Mouse (Mus musculus) CH12.LX (cell line): ENCODE results near the gene Ablim2.

Source experiments
- CHD1 ChIP-seq: IDR thresholded peaks from 2 replicates; pipeline ENCODE4 v1.6.1; 2012; ENCODE audit warnings: low read depth, low read length, improper control_type of control experiment, inconsistent platforms
- CHD2 ChIP-seq: IDR thresholded peaks from 2 replicates; pipeline ENCODE4 v1.6.1; 2011; ENCODE audit warnings: low read length, improper control_type of control experiment
- CTCF ChIP-seq, 2 experiments: IDR thresholded peaks in 1 of 2; conservative IDR thresholded peaks in 1 of 2; 2 replicates each; pipeline ENCODE4 v1.5.1; 2011 to 2012; ENCODE audit warnings: low read depth in 2 of 2, low read length in 2 of 2, improper control_type of control experiment in 1 of 2, inconsistent platforms in 1 of 2, mild to moderate bottlenecking in 1 of 2, moderate library complexity in 1 of 2
- ELF1 ChIP-seq: IDR thresholded peaks from 2 replicates; pipeline ENCODE4 v1.6.1; 2014; ENCODE audit warnings: low read depth, mild to moderate bottlenecking, inconsistent platforms, low read length, improper control_type of control experiment
- MAX ChIP-seq: IDR thresholded peaks from 2 replicates; pipeline ENCODE4 v1.6.1; 2011; ENCODE audit warnings: low read length, improper control_type of control experiment
- POLR2A ChIP-seq: IDR thresholded peaks from 2 replicates; pipeline ENCODE4 v1.6.1; 2011; ENCODE audit warnings: low read depth, mild to moderate bottlenecking, improper control_type of control experiment, low read length
- POLR2AphosphoS2 ChIP-seq: IDR thresholded peaks from 2 replicates; pipeline ENCODE4 v1.6.1; 2011; ENCODE audit warnings: low read depth, low read length, improper control_type of control experiment
- RCOR1 ChIP-seq: conservative IDR thresholded peaks from 2 replicates; pipeline ENCODE4 v1.6.1; 2012; ENCODE audit warnings: low read depth, mild to moderate bottlenecking, inconsistent platforms, low read length, improper control_type of control experiment
- SIN3A ChIP-seq: IDR thresholded peaks from 2 replicates; pipeline ENCODE4 v1.6.1; 2012; ENCODE audit warnings: low read length, improper control_type of control experiment, inconsistent platforms
- TBP ChIP-seq: conservative IDR thresholded peaks from 2 replicates; pipeline ENCODE4 v1.6.1; 2011; ENCODE audit warnings: low read depth, low read length, improper control_type of control experiment
- UBTF ChIP-seq: IDR thresholded peaks from 2 replicates; pipeline ENCODE4 v1.6.1; 2012; ENCODE audit warnings: low read depth, mild to moderate bottlenecking, inconsistent platforms, low read length, improper control_type of control experiment, moderate library complexity
- USF1 ChIP-seq: IDR thresholded peaks from 2 replicates; pipeline ENCODE4 v1.6.1; 2014; ENCODE audit warnings: low read depth, mild to moderate bottlenecking, inconsistent platforms, low read length, improper control_type of control experiment
- USF2 ChIP-seq: conservative IDR thresholded peaks from 2 replicates; pipeline ENCODE4 v1.6.1; 2011; ENCODE audit warnings: low read depth, low read length, improper control_type of control experiment
- ZNF384 ChIP-seq: IDR thresholded peaks from 2 replicates; pipeline ENCODE4 v1.6.1; 2012; ENCODE audit warnings: low read depth, low read length, improper control_type of control experiment, inconsistent platforms

DNA sequence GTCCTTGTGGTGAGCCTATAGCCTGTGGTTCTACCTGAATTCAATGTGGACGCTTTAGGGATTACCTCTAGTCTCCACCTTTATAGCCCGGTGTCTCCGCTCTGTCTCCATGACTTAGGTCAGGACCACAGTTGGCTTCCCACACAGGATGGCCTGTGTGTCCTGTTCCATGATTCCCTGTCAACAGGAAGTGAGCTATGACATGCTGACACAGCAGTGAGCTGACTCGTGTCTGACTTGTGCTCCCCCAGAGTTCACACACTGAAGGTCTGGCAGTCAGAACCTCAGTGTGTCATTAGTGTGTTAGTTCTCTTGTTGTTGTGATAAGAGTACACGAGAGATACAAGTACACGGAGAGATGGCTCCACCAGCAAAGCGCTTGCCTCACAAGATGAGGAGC is 6.7 kb upstream of the Ablim2 start:
- TF ChIP-seq MAX (no peak), POLR2AphosphoS2 (no peak), CTCF (conservative IDR thresholded peaks at IDR 0.05 in 1 of 2, IDR thresholded peaks at IDR 0.05 in 1 of 2; ENCODE audit: low read depth in 2 of 2, low read length in 2 of 2) (no peak), CHD1 (no peak), UBTF (no peak), POLR2A (no peak), USF1 (no peak), ELF1 (no peak), TBP (no peak), ZNF384 (no peak), RCOR1 (no peak), USF2 (no peak), CHD2 (no peak), SIN3A (no peak)
